Mouse (Mus musculus) E14TG2a.4 (cell line): ENCODE data around the gene Daxx.

Source experiments
- CTCF ChIP-seq: conservative IDR thresholded peaks from 2 replicates; pipeline ENCODE4 v1.5.1; 2014; ENCODE audit warnings: low read length
- NANOG ChIP-seq: IDR thresholded peaks from 2 replicates; pipeline ENCODE4 v1.6.1; 2014; ENCODE audit warnings: borderline replicate concordance, low read length, mixed read lengths

- TF ChIP-seq CTCF: no peak
- TF ChIP-seq NANOG: no peak
These were observed 26.3 kb downstream of the Daxx start for GRCm38 (mm10) chr17:33935422-33936055.
